In the genomic region with DNA sequence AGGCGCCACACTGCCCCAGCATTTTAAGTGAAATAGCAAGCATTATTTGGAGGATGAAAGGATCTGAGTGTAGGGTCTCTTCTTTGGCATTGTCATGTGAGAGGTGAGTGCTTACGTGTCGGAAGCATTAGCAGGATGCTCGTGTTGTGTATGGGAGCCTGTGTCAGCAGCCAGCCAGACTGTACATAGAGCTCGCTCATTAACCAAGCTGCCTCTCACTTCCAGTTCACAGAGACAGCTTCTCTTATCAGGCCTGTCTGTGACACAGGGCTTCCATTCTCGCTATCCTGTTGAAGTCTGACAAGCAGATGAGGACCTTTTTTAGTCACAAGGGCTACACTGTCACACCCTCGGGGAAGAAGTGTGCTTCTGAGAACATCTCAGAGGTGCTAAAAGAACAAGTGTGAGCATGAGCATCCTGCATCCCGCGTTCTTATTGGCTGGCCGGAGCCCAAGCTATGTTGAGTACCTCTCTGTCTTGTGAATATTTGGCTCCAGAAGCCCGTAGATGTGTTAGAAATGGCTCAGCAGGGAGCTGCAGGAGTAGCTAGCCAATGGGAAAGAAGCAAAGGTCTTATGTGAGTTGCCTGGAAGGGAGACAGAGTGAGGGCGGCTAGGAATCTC, we compare ENCODE assay signal across 14 mouse cellular contexts.
DNase-seq lines count a peak whose midpoint lies in the region; ATAC-seq and TF ChIP-seq lines count a peak whose summit lies in the region.
"Had no signal": no experiment of that assay in that cellular context is flagged by ENCODE, and none has a peak within 500 bp of the region (broad histone marks: within the 10 kb centered on the region; RNA-seq: fewer than 3 reads in every experiment).

No protein-coding gene starts in this region.

- TF ChIP-seq EP300 in heart, postnatal 0 days (IDR thresholded peaks at IDR 0.05; ENCODE audit: low read depth): no peak

- ATAC-seq in heart, postnatal 0 days (ENCODE audit: insufficient read depth, low read depth): peak; percentile 41
- peak; percentile 59; the same call in 1 of the 2 replicates for ATAC-seq in midbrain, postnatal 0 days (ENCODE audit: low FRiP score)

- H3K36me3 ChIP-seq in heart, postnatal 0 days (replicated peaks; ENCODE audit: control insufficient read depth, insufficient read depth, low read length): no peaks in the 10 kb centered on the region
- no peaks in the 10 kb centered on the region for H3K36me3 ChIP-seq in midbrain, postnatal 0 days (ENCODE audit: insufficient read depth, low read length)
- H3K36me3 ChIP-seq: heart, embryonic 12.5 days; limb, embryonic 12.5 days had no signal

- no peak overlapping the region for H3K27ac ChIP-seq in heart, postnatal 0 days (ENCODE audit: low read depth)
- peak overlapping the region; percentile 59 for H3K27ac ChIP-seq in midbrain, postnatal 0 days (ENCODE audit: low read depth, low read length)
- H3K27ac ChIP-seq: limb, embryonic 12.5 days; macrophage had no signal

- peak; percentile 13 for DNase-seq in heart, postnatal 0 days (ENCODE audit: low spot score)
- no peak for DNase-seq in heart, adult 11 months
- peak; percentile 36 to 47 for DNase-seq in cerebellum, postnatal 25 days
- peak; percentile 63 to 79 for DNase-seq in frontal cortex, postnatal 36 days (ENCODE audit: low spot score in 2 of 2)
- DNase-seq in midbrain, postnatal 0 days (ENCODE audit: low spot score): peak; percentile 62
- no peak for DNase-seq in adrenal gland, postnatal 25 days
- no peak for DNase-seq in adrenal gland, adult (ENCODE audit: inconsistent age in 2 of 2, low spot score in 1 of 2)
- no peak for DNase-seq in kidney, postnatal 4 days
- DNase-seq: kidney, adult 8-10 months; thymus, adult 18-20 months had no signal

- H3K4me3 ChIP-seq in heart, postnatal 0 days (ENCODE audit: low read depth, low read length): no peak overlapping the region
- H3K4me3 ChIP-seq in midbrain, postnatal 0 days (ENCODE audit: low read depth, low read length): no peak overlapping the region
- H3K4me3 ChIP-seq: heart, embryonic 12.5 days; limb, embryonic 12.5 days had no signal

- no peaks in the 10 kb centered on the region; the same call in 1 of the 2 replicates for H3K9me3 ChIP-seq in heart, postnatal 0 days (replicated peaks; ENCODE audit: control insufficient read depth, low read length)
- no peaks in the 10 kb centered on the region for H3K9me3 ChIP-seq in midbrain, postnatal 0 days (ENCODE audit: low read length)

- no peaks in the 10 kb centered on the region for H3K4me1 ChIP-seq in heart, postnatal 0 days (ENCODE audit: control insufficient read depth, insufficient read depth)
- peaks cover 2% of the 10 kb centered on the region; the same call in 1 of the 2 replicates for H3K4me1 ChIP-seq in midbrain, postnatal 0 days (ENCODE audit: insufficient read depth, low read length)
- H3K4me1 ChIP-seq: heart, embryonic 12.5 days; limb, embryonic 12.5 days had no signal

- no peak overlapping the region for H3K4me2 ChIP-seq in heart, postnatal 0 days (ENCODE audit: low read depth, low read length)
- no peak overlapping the region for H3K4me2 ChIP-seq in midbrain, postnatal 0 days (ENCODE audit: low read depth, low read length, poor library complexity, severe bottlenecking)
- H3K4me2 ChIP-seq: heart, embryonic 12.5 days; limb, embryonic 12.5 days had no signal

- WGBS in heart, postnatal 0 days: 50% methylated on average over 12 of the region's 12 CpGs
- WGBS in midbrain, postnatal 0 days: 48% methylated on average over 12 of the region's 12 CpGs

- H3K9ac ChIP-seq in heart, postnatal 0 days (replicated peaks; ENCODE audit: low read depth, low read length): no peak overlapping the region
- H3K9ac ChIP-seq in midbrain, postnatal 0 days (replicated peaks; ENCODE audit: low read length, poor library complexity, severe bottlenecking): no peak overlapping the region
- H3K9ac ChIP-seq: heart, embryonic 12.5 days; limb, embryonic 12.5 days had no signal

- TF ChIP-seq CTCF in heart, postnatal 0 days (IDR thresholded peaks at IDR 0.05; ENCODE audit: low read depth): no peak
- TF ChIP-seq CTCF in midbrain, postnatal 0 days (IDR thresholded peaks at IDR 0.05): no peak

- no peaks in the 10 kb centered on the region for H3K27me3 ChIP-seq in heart, postnatal 0 days (ENCODE audit: control insufficient read depth, insufficient read depth, low read length)
- no peaks in the 10 kb centered on the region for H3K27me3 ChIP-seq in midbrain, postnatal 0 days (ENCODE audit: insufficient read depth, low read length)
- H3K27me3 ChIP-seq: CH12.LX; heart, embryonic 12.5 days; limb, embryonic 12.5 days had no signal

Comparison
In these comparisons a context has a peak if more than half of its experiments do, and no peak if none do; other contexts are left out.
1. DNase-seq: peak in heart, postnatal 0 days (single experiment), cerebellum, postnatal 25 days (2 of 2), frontal cortex, postnatal 36 days (2 of 2) and midbrain, postnatal 0 days (single experiment); none in heart, adult 11 months (single experiment), adrenal gland, postnatal 25 days (single experiment), adrenal gland, adult (0 of 2) and kidney, postnatal 4 days (0 of 2).